Mouse (Mus musculus): ENCODE data around the gene Zbbx.

DNA sequence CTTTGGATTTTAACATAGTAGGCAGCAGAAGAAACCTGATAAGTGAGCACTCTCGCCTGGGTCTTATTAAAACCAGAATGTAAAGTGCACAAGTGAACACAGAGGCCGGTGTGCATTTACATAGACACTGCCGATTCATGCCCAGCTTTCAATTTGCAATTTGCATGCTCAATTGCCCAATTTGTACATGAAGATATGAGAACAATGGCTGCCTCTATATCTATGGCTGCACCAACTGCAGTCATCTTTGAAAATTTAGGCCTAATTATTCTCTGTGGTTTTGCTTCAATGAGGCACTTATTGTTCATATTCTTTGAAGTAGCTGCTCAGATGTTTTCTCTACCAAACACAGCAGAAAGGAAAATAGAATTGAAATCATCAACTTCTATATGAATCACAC, 23.0 kb downstream of the Zbbx start:
- TF ChIP-seq GATA1 (IDR thresholded peaks at IDR 0.05; ENCODE audit: low read length) (no peak), TAL1 (IDR thresholded peaks at IDR 0.05; ENCODE audit: low read length) (no peak)
